Mouse (Mus musculus) intestine, embryonic 15.5 days (tissue): ENCODE measurements around the gene Elfn2. TPM values are rescaled to one million over a fixed set of nuclear protein-coding genes. Genes with fewer than 3 reads are reported as not detected.

Source experiments
- ATAC-seq: fragments of 200-750 bp; cut with Nextera tagmentation; 2 replicates; pipeline ENCODE4 v1.8.0; 2017; ENCODE audit warnings: moderate TSS enrichment, moderate library complexity
- H3K27ac ChIP-seq: fragments of 300-500 bp; sonication (generic); 2 replicates; pipeline ENCODE4 v1.5.1; 2015; ENCODE audit warnings: mild to moderate bottlenecking, inconsistent platforms
- H3K27me3 ChIP-seq: fragments of 300-500 bp; sonication (generic); replicated peaks from 2 replicates; pipeline ENCODE4 v1.6.1; 2015; ENCODE audit warnings: inconsistent platforms
- H3K36me3 ChIP-seq: fragments of 300-500 bp; sonication (generic); 2 replicates; pipeline ENCODE4 v1.6.1; 2015; ENCODE audit warnings: inconsistent platforms
- H3K4me1 ChIP-seq: fragments of 300-500 bp; sonication (generic); replicated peaks from 2 replicates; pipeline ENCODE4 v1.6.1; 2015; ENCODE audit warnings: inconsistent platforms
- H3K4me2 ChIP-seq: fragments of 300-500 bp; sonication (generic); replicated peaks from 2 replicates; pipeline ENCODE4 v1.6.1; 2015; ENCODE audit warnings: mild to moderate bottlenecking, inconsistent platforms
- H3K4me3 ChIP-seq: fragments of 300-500 bp; sonication (generic); replicated peaks from 2 replicates; pipeline ENCODE4 v1.5.1; 2015; ENCODE audit warnings: inconsistent platforms
- H3K9ac ChIP-seq: fragments of 300-500 bp; sonication (generic); 2 replicates; pipeline ENCODE4 v1.6.1; 2015; ENCODE audit warnings: inconsistent platforms
- H3K9me3 ChIP-seq: fragments of 300-500 bp; sonication (generic); 2 replicates; pipeline ENCODE4 v1.6.1; 2016; ENCODE audit warnings: inconsistent platforms
- WGBS: fragments of 180-500 bp; shearing (Covaris S2); methylation state at CpG from one replicate; pipeline ENCODE4 v1.1.7; 2015; 5-methylcytosine and 5-hydroxymethylcytosine counted together
- polyA plus RNA-seq: library from polyadenylated mRNA; unstranded; fragments of >200 nt; fragmentation: Nextera tagmentation; extraction: Ambion mirVana; gene quantifications from 2 replicates; pipeline ENCODE4 v1.2.1, GENCODE M21; 2015

The Elfn2 gene
- 0.08 and 0.29 TPM in 2 replicates for polyA plus RNA-seq

- H3K4me2 ChIP-seq = peak within 1 kb of the TSS; percentile 77
- 0 out of 2 replicates have a peak, but pooled peaks have one; percentile 36 for ATAC-seq
- H3K9ac ChIP-seq = peak within 1 kb of the TSS; percentile 13; the same call in 1 of the 2 replicates
- peak within 1 kb of the TSS; percentile 41 for H3K4me3 ChIP-seq
- 2% methylated on average over 87 of the region's 89 CpGs for WGBS
- no peaks in the 10 kb centered on the region for H3K36me3 ChIP-seq
- H3K27ac ChIP-seq = no peak within 1 kb of the TSS
- H3K4me1 ChIP-seq = peaks cover 15% of the 10 kb centered on the region; the same call in 1 of the 2 replicates
- H3K9me3 ChIP-seq = no peaks in the 10 kb centered on the region
- peaks cover 81% of the 10 kb centered on the region for H3K27me3 ChIP-seq
Observed at GRCm38 (mm10) chr15:78718290-78719250, at the start of gene Elfn2. Gene Elfn2 (minus strand): TSS chr15:78718771.

DNA sequence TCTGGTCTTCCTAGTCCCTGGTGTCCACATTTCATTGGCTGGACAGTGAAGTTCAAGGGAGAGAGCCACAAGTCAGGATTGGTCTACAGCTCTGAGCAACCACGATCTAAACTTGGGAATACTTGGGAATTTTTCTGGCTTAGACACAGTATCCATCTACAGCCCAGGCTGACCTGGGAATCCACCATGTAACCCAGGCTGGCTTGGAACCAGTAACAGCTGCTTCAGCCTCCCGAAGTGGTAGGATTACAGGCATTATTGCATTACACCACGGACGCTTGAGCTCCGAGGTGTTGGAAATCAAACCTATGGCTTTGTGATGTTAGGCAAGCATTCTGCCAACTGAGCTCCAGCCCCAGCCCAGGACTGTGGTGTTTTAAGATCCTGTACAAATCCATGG, 45.1 kb upstream of the Elfn2 start:
- H3K9me3 ChIP-seq = no peaks in the 10 kb centered on the region
- no peaks in the 10 kb centered on the region; the same call in 1 of the 2 replicates for H3K27me3 ChIP-seq
- no peak overlapping the region for H3K4me2 ChIP-seq
- H3K36me3 ChIP-seq = no peaks in the 10 kb centered on the region
- H3K4me3 ChIP-seq = no peak overlapping the region
- H3K4me1 ChIP-seq = no peaks in the 10 kb centered on the region
- no peak for ATAC-seq
- no peak overlapping the region for H3K27ac ChIP-seq
- WGBS = 84% methylated on average over 5 of the region's 5 CpGs
- H3K9ac ChIP-seq = no peak overlapping the region

GRCm38 (mm10) chr15:78763210-78763609, 44.6 kb upstream of the Elfn2 start:
- Histone ChIP-seq H3K9ac (no peak overlapping the region), H3K27me3 (no peaks in the 10 kb centered on the region; the same call in 1 of the 2 replicates), H3K4me2 (no peak overlapping the region), H3K4me3 (no peak overlapping the region), H3K4me1 (no peaks in the 10 kb centered on the region), H3K27ac (no peak overlapping the region), H3K36me3 (no peaks in the 10 kb centered on the region), H3K9me3 (no peaks in the 10 kb centered on the region)
- WGBS = 37% methylated on average over 10 of the region's 10 CpGs
- ATAC-seq = no peak

DNA sequence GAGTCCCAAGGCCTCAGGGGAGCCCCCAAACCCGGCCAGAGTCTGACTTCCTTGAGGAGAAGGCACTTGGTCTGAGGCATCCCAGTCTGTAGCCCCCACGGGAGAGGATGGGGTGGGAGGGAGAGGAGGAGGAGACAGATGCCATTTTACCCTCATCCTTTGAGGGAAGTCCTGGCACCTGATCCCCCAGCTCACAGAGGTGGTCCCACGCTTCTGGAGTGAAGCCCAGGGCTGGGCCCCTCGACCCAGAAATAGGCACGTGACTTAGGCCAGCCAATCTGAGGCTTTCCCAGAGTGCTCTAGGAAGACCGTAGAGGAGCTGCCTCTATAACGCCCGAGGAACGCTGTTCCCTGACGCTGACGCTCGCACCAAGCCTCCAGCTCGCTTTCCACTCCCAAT, 42.5 kb upstream of the Elfn2 start:
- H3K36me3 ChIP-seq = no peaks in the 10 kb centered on the region
- no peak overlapping the region for H3K4me2 ChIP-seq
- no peak overlapping the region for H3K4me3 ChIP-seq
- no peak overlapping the region for H3K9ac ChIP-seq
- no peaks in the 10 kb centered on the region for H3K4me1 ChIP-seq
- no peak overlapping the region for H3K27ac ChIP-seq
- ATAC-seq = no peak
- no peaks in the 10 kb centered on the region; the same call in 1 of the 2 replicates for H3K27me3 ChIP-seq
- no peaks in the 10 kb centered on the region for H3K9me3 ChIP-seq
- 78% methylated on average over 13 of the region's 13 CpGs for WGBS

DNA sequence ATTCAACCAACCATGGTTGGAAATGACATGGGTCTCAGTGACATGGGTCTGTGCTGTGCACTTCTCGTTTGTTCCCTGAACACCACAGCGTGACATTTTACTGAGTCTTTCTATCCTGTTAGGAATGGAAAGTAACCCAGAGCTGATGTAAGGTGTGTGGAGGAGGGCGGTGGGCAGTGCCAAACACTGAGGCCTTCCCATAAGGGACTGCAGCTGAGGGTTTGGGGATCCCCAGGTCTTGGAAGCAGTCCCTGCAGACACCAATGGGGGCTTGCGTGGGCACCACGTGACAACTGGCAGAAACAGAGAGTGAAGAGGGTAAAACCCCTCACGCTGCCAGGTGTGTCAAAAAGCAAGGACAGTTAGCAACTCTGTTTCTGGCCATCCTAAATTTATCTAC, 39.6 kb upstream of the Elfn2 start:
- Histone ChIP-seq H3K9ac (no peak overlapping the region), H3K4me2 (no peak overlapping the region), H3K4me3 (no peak overlapping the region), H3K9me3 (no peaks in the 10 kb centered on the region), H3K36me3 (no peaks in the 10 kb centered on the region), H3K27ac (no peak overlapping the region), H3K27me3 (no peaks in the 10 kb centered on the region; the same call in 1 of the 2 replicates), H3K4me1 (no peaks in the 10 kb centered on the region)
- no peak for ATAC-seq
- WGBS = 90% methylated on average over 6 of the region's 6 CpGs

- Histone ChIP-seq H3K9ac (no peak overlapping the region), H3K27me3 (no peaks in the 10 kb centered on the region; the same call in 1 of the 2 replicates)
- 70% methylated on average over 12 of the region's 12 CpGs for WGBS
Observed at GRCm38 (mm10) chr15:78755966-78756725, 37.6 kb upstream of the Elfn2 start.

GRCm38 (mm10) chr15:78755226-78755625, 36.7 kb upstream of the Elfn2 start:
- ATAC-seq = no peak
- 47% methylated on average over 3 of the region's 3 CpGs for WGBS

More at GRCm38 (mm10) chr15:78755966-78756725, 37.6 kb upstream of the Elfn2 start:
- Histone ChIP-seq H3K4me1 (no peaks in the 10 kb centered on the region), H3K27ac (no peak overlapping the region), H3K4me2 (no peak overlapping the region), H3K9me3 (no peaks in the 10 kb centered on the region), H3K4me3 (no peak overlapping the region), H3K36me3 (no peaks in the 10 kb centered on the region)
- ATAC-seq = 0 out of 2 replicates have a peak, but pooled peaks have one; percentile 15

DNA sequence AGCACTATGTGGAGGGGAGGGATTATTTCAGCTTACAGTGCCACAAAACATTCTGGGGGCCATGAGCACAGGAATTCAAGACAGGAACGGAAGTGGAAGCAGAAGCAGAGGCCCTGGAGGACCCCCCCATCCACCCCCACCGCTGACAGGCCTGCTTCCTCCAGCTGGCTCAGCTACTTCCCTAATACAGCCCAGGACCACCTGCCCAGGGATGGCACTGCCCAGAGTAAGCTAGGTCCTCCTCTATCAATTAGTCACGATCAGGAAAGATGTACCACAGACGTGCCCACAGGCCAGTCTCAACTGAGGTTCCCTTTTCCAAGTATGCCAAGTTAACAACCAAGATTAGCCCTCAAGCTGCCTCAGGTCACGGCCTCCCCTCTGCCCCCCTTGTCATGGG, 35.6 kb upstream of the Elfn2 start:
- Histone ChIP-seq H3K27me3 (no peaks in the 10 kb centered on the region; the same call in 1 of the 2 replicates), H3K4me1 (no peaks in the 10 kb centered on the region), H3K9me3 (no peaks in the 10 kb centered on the region), H3K27ac (no peak overlapping the region), H3K4me3 (no peak overlapping the region), H3K9ac (no peak overlapping the region), H3K4me2 (no peak overlapping the region), H3K36me3 (no peaks in the 10 kb centered on the region)
- no peak for ATAC-seq
- 66% methylated on average over 5 of the region's 5 CpGs for WGBS

More at GRCm38 (mm10) chr15:78755226-78755625, 36.7 kb upstream of the Elfn2 start:
- no peaks in the 10 kb centered on the region; the same call in 1 of the 2 replicates for H3K27me3 ChIP-seq
- no peak overlapping the region for H3K9ac ChIP-seq
- no peak overlapping the region for H3K4me2 ChIP-seq
- H3K27ac ChIP-seq = no peak overlapping the region
- no peaks in the 10 kb centered on the region for H3K36me3 ChIP-seq
- H3K9me3 ChIP-seq = no peaks in the 10 kb centered on the region
- H3K4me1 ChIP-seq = no peaks in the 10 kb centered on the region
- no peak overlapping the region for H3K4me3 ChIP-seq

DNA sequence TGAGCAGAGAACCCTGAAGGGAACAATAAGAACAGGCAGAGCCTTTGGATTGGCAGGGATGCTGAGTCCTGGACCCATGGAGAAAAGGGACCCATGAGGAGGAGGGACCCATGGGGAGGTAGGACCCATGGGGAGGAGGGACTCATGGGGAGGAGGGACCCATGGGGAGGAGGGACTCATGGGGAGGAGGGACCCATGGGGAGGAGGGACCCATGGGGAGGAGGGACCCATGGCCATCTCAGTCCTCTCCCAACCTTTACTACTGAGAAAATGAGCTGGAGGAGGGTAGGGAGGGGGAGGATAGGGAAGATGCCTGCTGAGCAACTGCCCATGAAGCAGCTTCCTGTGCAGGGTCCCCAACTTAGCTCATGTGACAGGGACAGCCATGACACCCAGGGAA, 34.4 kb upstream of the Elfn2 start:
- Histone ChIP-seq H3K9me3 (no peaks in the 10 kb centered on the region), H3K4me3 (no peak overlapping the region), H3K27ac (no peak overlapping the region), H3K9ac (no peak overlapping the region), H3K4me2 (no peak overlapping the region), H3K27me3 (no peaks in the 10 kb centered on the region), H3K4me1 (no peaks in the 10 kb centered on the region), H3K36me3 (no peaks in the 10 kb centered on the region)
- no peak for ATAC-seq

GRCm38 (mm10) chr15:78750608-78751350, 32.2 kb upstream of the Elfn2 start:
- no peak for ATAC-seq
- no peaks in the 10 kb centered on the region for H3K27me3 ChIP-seq

DNA sequence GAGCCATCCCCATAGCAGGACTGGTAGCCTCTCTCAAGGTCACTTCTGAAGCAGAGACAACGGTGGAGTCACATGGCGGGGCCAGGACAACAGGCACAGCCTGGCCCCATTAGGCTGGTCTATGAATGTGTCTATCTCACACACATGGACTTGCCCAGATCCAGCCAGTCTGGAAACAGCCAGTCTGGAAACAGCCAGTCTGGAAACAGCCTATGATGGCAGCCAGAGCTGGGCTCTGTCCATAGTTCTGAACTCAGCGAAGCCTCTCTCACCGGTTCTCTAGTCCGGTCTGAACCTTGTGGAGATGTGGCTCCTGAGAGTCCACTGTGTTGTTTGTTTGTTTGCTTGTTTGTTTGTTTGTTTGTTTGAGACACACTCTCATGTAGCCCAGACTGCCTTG, 31.3 kb upstream of the Elfn2 start:
- Histone ChIP-seq H3K27me3 (0 out of 2 replicates have a peak, but pooled peaks cover 3% of the 10 kb centered on the region), H3K4me1 (no peaks in the 10 kb centered on the region), H3K36me3 (no peaks in the 10 kb centered on the region), H3K4me2 (no peak overlapping the region), H3K9ac (no peak overlapping the region), H3K9me3 (no peaks in the 10 kb centered on the region), H3K27ac (no peak overlapping the region), H3K4me3 (no peak overlapping the region)
- no peak for ATAC-seq
- WGBS = 39% methylated on average over 5 of the region's 5 CpGs

More at GRCm38 (mm10) chr15:78750608-78751350, 32.2 kb upstream of the Elfn2 start:
- Histone ChIP-seq H3K4me2 (no peak overlapping the region), H3K4me3 (no peak overlapping the region), H3K9me3 (no peaks in the 10 kb centered on the region), H3K9ac (no peak overlapping the region), H3K36me3 (no peaks in the 10 kb centered on the region), H3K27ac (no peak overlapping the region), H3K4me1 (no peaks in the 10 kb centered on the region)
- WGBS = 61% methylated on average over 6 of the region's 6 CpGs
